In genomic region chr2:79244743-79245142, GRCm38 (mm10) we compare ENCODE assay signal across 35 mouse cellular contexts.
"Had no signal": no experiment of that assay in that cellular context is flagged by ENCODE, and none has a peak within 500 bp of the region (broad histone marks: within the 10 kb centered on the region; RNA-seq: fewer than 3 reads in every experiment).

No protein-coding gene starts in this region.

- H3K4me3 ChIP-seq: heart, adult 2 months; heart, embryonic 10.5 days; heart, embryonic 12.5 days; heart, embryonic 13.5 days; heart, embryonic 15.5 days; hindbrain, embryonic 10.5 days; hindbrain, embryonic 12.5 days; hindbrain, embryonic 13.5 days; hindbrain, embryonic 15.5 days; intestine, embryonic 15.5 days; kidney, embryonic 15.5 days; layer of hippocampus, adult 2 months had no signal

- DNase-seq: heart, adult 18-20 months; heart, adult 2 months; heart, postnatal 10 days; heart, postnatal 14 days; heart, postnatal 36 days; heart, postnatal 4 days; kidney, adult 11 months; kidney, adult 18-20 months; kidney, adult 2 months; kidney, adult 8-10 months; kidney, adult 9 months; kidney, postnatal 10 days; kidney, postnatal 14 days; kidney, postnatal 25 days; kidney, postnatal 36 days; kidney, postnatal 4 days; layer of hippocampus, adult 9-11 months had no signal

- H3K36me3 ChIP-seq: heart, embryonic 10.5 days; heart, embryonic 12.5 days; heart, embryonic 13.5 days; heart, embryonic 15.5 days; hindbrain, embryonic 10.5 days; hindbrain, embryonic 12.5 days; hindbrain, embryonic 13.5 days; hindbrain, embryonic 15.5 days; intestine, embryonic 15.5 days; kidney, embryonic 15.5 days had no signal

- H3K4me2 ChIP-seq: heart, embryonic 11.5 days; heart, embryonic 12.5 days; heart, embryonic 13.5 days; heart, embryonic 15.5 days; hindbrain, embryonic 12.5 days; hindbrain, embryonic 13.5 days; hindbrain, embryonic 14.5 days; hindbrain, embryonic 15.5 days; intestine, embryonic 15.5 days; kidney, embryonic 15.5 days had no signal

- H3K27ac ChIP-seq: heart, adult 2 months; heart, embryonic 10.5 days; heart, embryonic 13.5 days; heart, embryonic 15.5 days; hindbrain, embryonic 10.5 days; hindbrain, embryonic 12.5 days; hindbrain, embryonic 13.5 days; hindbrain, embryonic 14.5 days; hindbrain, embryonic 15.5 days; hindbrain, postnatal 0 days; intestine, embryonic 15.5 days; kidney, embryonic 15.5 days; kidney, postnatal 0 days; layer of hippocampus, adult 2 months had no signal

- H3K27me3 ChIP-seq: heart, embryonic 12.5 days; heart, embryonic 13.5 days; heart, embryonic 15.5 days; hindbrain, embryonic 12.5 days; hindbrain, embryonic 13.5 days; hindbrain, embryonic 15.5 days; intestine, embryonic 15.5 days; kidney, embryonic 15.5 days had no signal

- ATAC-seq: hindbrain, embryonic 16.5 days; hindbrain, postnatal 0 days; intestine, embryonic 15.5 days; intestine, embryonic 16.5 days; intestine, postnatal 0 days had no signal

- H3K9ac ChIP-seq: heart, embryonic 12.5 days; heart, embryonic 13.5 days; heart, embryonic 15.5 days; hindbrain, embryonic 12.5 days; hindbrain, embryonic 13.5 days; hindbrain, embryonic 14.5 days; hindbrain, embryonic 15.5 days; intestine, embryonic 15.5 days; kidney, embryonic 15.5 days had no signal

- H3K9me3 ChIP-seq: heart, embryonic 10.5 days; heart, embryonic 12.5 days; heart, embryonic 13.5 days; heart, embryonic 15.5 days; hindbrain, embryonic 10.5 days; hindbrain, embryonic 12.5 days; hindbrain, embryonic 13.5 days; hindbrain, embryonic 15.5 days; intestine, embryonic 15.5 days; kidney, embryonic 15.5 days had no signal

- H3K4me1 ChIP-seq: hindbrain, embryonic 15.5 days; intestine, embryonic 15.5 days had no signal
